In the genomic region with DNA sequence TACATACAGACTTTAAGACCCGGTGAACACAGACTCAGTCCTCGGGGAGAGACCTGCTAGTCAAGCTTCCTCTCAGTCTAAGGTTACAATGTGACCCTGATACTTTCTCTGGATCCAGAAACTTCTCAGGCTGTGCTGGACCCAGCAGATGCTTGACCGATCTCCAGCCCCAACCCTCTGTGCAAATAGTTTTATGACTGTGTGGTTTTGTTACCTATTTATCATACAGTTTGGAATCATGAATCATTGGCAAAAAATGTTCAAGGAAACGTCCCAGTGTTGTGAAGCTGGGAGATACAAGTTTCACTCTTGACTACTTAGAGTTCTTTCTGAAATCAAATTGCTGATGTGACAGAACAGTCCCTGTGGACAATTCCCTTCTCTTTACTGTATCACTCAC, we compare ENCODE assay signal across 27 mouse cellular contexts. TPM values are rescaled to one million over a fixed set of nuclear protein-coding genes. Genes with fewer than 3 reads are reported as not detected.
A peak's percentile ranks its signal among the peaks of the same experiment; 100 is the strongest.
DNase-seq lines count a peak whose midpoint lies in the region; ATAC-seq and TF ChIP-seq lines count a peak whose summit lies in the region.
"Had no signal": no experiment of that assay in that cellular context is flagged by ENCODE, and none has a peak within 500 bp of the region (broad histone marks: within the 10 kb centered on the region; RNA-seq: fewer than 3 reads in every experiment).

No protein-coding gene starts in this region.

- H3K79me2 ChIP-seq in C2C12 (ENCODE audit: control insufficient read depth, insufficient read depth): no peaks in the 10 kb centered on the region

- no peaks in the 10 kb centered on the region for H3K27me3 ChIP-seq in heart, embryonic 10.5 days (ENCODE audit: insufficient read depth, poor library complexity, severe bottlenecking)
- H3K27me3 ChIP-seq in heart, embryonic 12.5 days (replicated peaks): no peaks in the 10 kb centered on the region
- no peaks in the 10 kb centered on the region for H3K27me3 ChIP-seq in C2C12 (ENCODE audit: control insufficient read depth, insufficient read depth, insufficient read length)
- H3K27me3 ChIP-seq in cerebellum, adult 2 months (ENCODE audit: control insufficient read depth, insufficient read depth, low read length): no peaks in the 10 kb centered on the region
- peaks cover 21% of the 10 kb centered on the region for H3K27me3 ChIP-seq in embryonic facial prominence, embryonic 10.5 days (replicated peaks; ENCODE audit: low read depth, poor library complexity, severe bottlenecking)
- H3K27me3 ChIP-seq: embryonic facial prominence, embryonic 12.5 days; forebrain, embryonic 13.5 days; limb, embryonic 13.5 days; lung, embryonic 15.5 days; midbrain, embryonic 15.5 days; neural tube, embryonic 12.5 days had no signal

- TF ChIP-seq POLR2A in embryonic fibroblast, embryonic 13.5 days (IDR thresholded peaks at IDR 0.05; ENCODE audit: low read depth, low read length): no peak
- no peak for TF ChIP-seq POLR2A in cerebellum, adult 2 months (IDR thresholded peaks at IDR 0.05; ENCODE audit: borderline replicate concordance, insufficient read depth, low read length)

- H3K27ac ChIP-seq in heart, embryonic 10.5 days: no peak overlapping the region
- no peak overlapping the region for H3K27ac ChIP-seq in heart, embryonic 12.5 days (ENCODE audit: poor library complexity, severe bottlenecking)
- peak overlapping the region; percentile 71 for H3K27ac ChIP-seq in embryonic fibroblast, embryonic 13.5 days (ENCODE audit: insufficient read depth, low read length)
- H3K27ac ChIP-seq in cerebellum, adult 2 months (ENCODE audit: insufficient read depth, low read length): no peak overlapping the region
- no peak overlapping the region for H3K27ac ChIP-seq in embryonic facial prominence, embryonic 10.5 days (replicated peaks)
- H3K27ac ChIP-seq: embryonic facial prominence, embryonic 12.5 days; forebrain, embryonic 13.5 days; hindbrain, embryonic 14.5 days; limb, embryonic 13.5 days; lung, embryonic 15.5 days; midbrain, embryonic 10.5 days; midbrain, embryonic 15.5 days; neural tube, embryonic 12.5 days had no signal

- no peaks in the 10 kb centered on the region for H3K36me3 ChIP-seq in heart, embryonic 10.5 days
- H3K36me3 ChIP-seq in heart, embryonic 12.5 days: no peaks in the 10 kb centered on the region
- H3K36me3 ChIP-seq in C2C12 (ENCODE audit: control insufficient read depth, insufficient read depth): no peaks in the 10 kb centered on the region
- H3K36me3 ChIP-seq in embryonic facial prominence, embryonic 10.5 days (replicated peaks): no peaks in the 10 kb centered on the region
- H3K36me3 ChIP-seq: embryonic facial prominence, embryonic 12.5 days; G1E; limb, embryonic 13.5 days; lung, embryonic 15.5 days; midbrain, embryonic 10.5 days; midbrain, embryonic 15.5 days; neural tube, embryonic 12.5 days had no signal

- 69% methylated on average over 4 of the region's 4 CpGs for WGBS in heart, embryonic 10.5 days
- WGBS in heart, embryonic 12.5 days: 68% methylated on average over 4 of the region's 4 CpGs
- WGBS in cerebellum, adult 2 months: 94% methylated on average over 4 of the region's 4 CpGs
- 75% methylated on average over 4 of the region's 4 CpGs for WGBS in embryonic facial prominence, embryonic 10.5 days

- no peaks in the 10 kb centered on the region for H3K9me3 ChIP-seq in heart, embryonic 10.5 days
- no peaks in the 10 kb centered on the region for H3K9me3 ChIP-seq in heart, embryonic 12.5 days (replicated peaks)
- H3K9me3 ChIP-seq in embryonic facial prominence, embryonic 10.5 days: no peaks in the 10 kb centered on the region
- H3K9me3 ChIP-seq: embryonic facial prominence, embryonic 12.5 days; forebrain, embryonic 13.5 days; G1E; limb, embryonic 13.5 days; lung, embryonic 15.5 days; midbrain, embryonic 10.5 days; midbrain, embryonic 15.5 days; neural tube, embryonic 12.5 days had no signal

- no peaks in the 10 kb centered on the region for H3K79me3 ChIP-seq in C2C12 (ENCODE audit: low read depth)

- H3ac ChIP-seq in C2C12 (ENCODE audit: control insufficient read depth, insufficient read length, low read depth): no peak overlapping the region

- peak; percentile 25 for DNase-seq in heart, embryonic 10.5 days (ENCODE audit: low spot score)
- DNase-seq in thymus, postnatal 14 days: no peak
- no peak for DNase-seq in cerebellum, adult 2 months
- no peak for DNase-seq in embryonic facial prominence, embryonic 10.5 days (ENCODE audit: low spot score)
- DNase-seq: cerebellum, adult 9-10 months; cerebellum, postnatal 36 days; gastrocnemius, postnatal 10 days; heart, postnatal 4 days; kidney, adult 9 months; kidney, postnatal 25 days; thymus, adult 18-20 months; thymus, postnatal 36 days had no signal

- TF ChIP-seq CTCF in C2C12 (IDR thresholded peaks at IDR 0.05; ENCODE audit: control insufficient read depth, insufficient read depth, insufficient read length): no peak
- TF ChIP-seq CTCF in embryonic fibroblast, embryonic 13.5 days (IDR thresholded peaks at IDR 0.05; ENCODE audit: borderline replicate concordance, insufficient read depth, low read length): no peak
- no peak for TF ChIP-seq CTCF in cerebellum, adult 2 months (IDR thresholded peaks at IDR 0.05; ENCODE audit: borderline replicate concordance, insufficient read depth, low read depth, low read length)

- H3K4me2 ChIP-seq in heart, embryonic 12.5 days: no peak overlapping the region
- H3K4me2 ChIP-seq: embryonic facial prominence, embryonic 12.5 days; forebrain, embryonic 13.5 days; heart, embryonic 11.5 days; hindbrain, embryonic 14.5 days; limb, embryonic 13.5 days; liver, embryonic 11.5 days; lung, embryonic 15.5 days; midbrain, embryonic 15.5 days; neural tube, embryonic 12.5 days had no signal

- H3K4me1 ChIP-seq in heart, embryonic 10.5 days: peaks cover 13% of the 10 kb centered on the region
- peaks cover 12% of the 10 kb centered on the region for H3K4me1 ChIP-seq in heart, embryonic 12.5 days (replicated peaks)
- peaks cover 20% of the 10 kb centered on the region for H3K4me1 ChIP-seq in embryonic fibroblast, embryonic 13.5 days (ENCODE audit: control insufficient read depth, insufficient read depth, low read length)
- H3K4me1 ChIP-seq in cerebellum, adult 2 months (ENCODE audit: control insufficient read depth, insufficient read depth, low read length): peaks cover 5% of the 10 kb centered on the region; the same call in 1 of the 2 replicates
- H3K4me1 ChIP-seq in embryonic facial prominence, embryonic 10.5 days: peaks cover 16% of the 10 kb centered on the region

- no peak overlapping the region for H3K9ac ChIP-seq in heart, embryonic 12.5 days
- H3K9ac ChIP-seq: embryonic facial prominence, embryonic 12.5 days; forebrain, embryonic 13.5 days; hindbrain, embryonic 14.5 days; limb, embryonic 13.5 days; lung, embryonic 15.5 days; midbrain, embryonic 15.5 days; neural tube, embryonic 12.5 days had no signal

- no peak overlapping the region for H3K4me3 ChIP-seq in heart, embryonic 10.5 days
- no peak overlapping the region for H3K4me3 ChIP-seq in heart, embryonic 12.5 days
- no peak overlapping the region for H3K4me3 ChIP-seq in C2C12 (ENCODE audit: insufficient read depth, poor library complexity, severe bottlenecking)
- H3K4me3 ChIP-seq in embryonic fibroblast, embryonic 13.5 days (ENCODE audit: insufficient read depth, low read length): no peak overlapping the region
- no peak overlapping the region for H3K4me3 ChIP-seq in cerebellum, adult 2 months (replicated peaks; ENCODE audit: insufficient read depth, low read depth, low read length)
- no peak overlapping the region for H3K4me3 ChIP-seq in embryonic facial prominence, embryonic 10.5 days
- H3K4me3 ChIP-seq: embryonic facial prominence, embryonic 12.5 days; forebrain, embryonic 13.5 days; limb, embryonic 13.5 days; lung, embryonic 15.5 days; midbrain, embryonic 10.5 days; midbrain, embryonic 15.5 days; neural tube, embryonic 12.5 days had no signal

- ATAC-seq in heart, embryonic 12.5 days (ENCODE audit: insufficient number of reproducible peaks, low FRiP score): no peak
- ATAC-seq: forebrain, embryonic 13.5 days; intestine, postnatal 0 days; midbrain, embryonic 15.5 days had no signal

TF ChIP-seq in C2C12, 6 proteins besides CTCF, POLR2A, EP300 and RAD21:
- TF ChIP-seq CEBPB (IDR thresholded peaks at IDR 0.05; ENCODE audit: low read depth) (no peak), MAX (IDR thresholded peaks at IDR 0.05) (peak; percentile 26), FOSL1 (IDR thresholded peaks at IDR 0.05; ENCODE audit: insufficient read depth, low read length, poor library complexity, severe bottlenecking) (peak; percentile 59), MYOD1 (IDR thresholded peaks at IDR 0.05; ENCODE audit: control insufficient read depth, insufficient read length, low read depth) (peak; percentile 42)

RNA-seq across cellular contexts. Expression of a gene that starts 55.4 kb away (rescaled TPM):
- polyA plus RNA-seq in heart, embryonic 10.5 days (2016; fragmentation: Nextera tagmentation; extraction: Ambion mirVana): 15.9 and 24.4 TPM in 2 replicates
- polyA plus RNA-seq in heart, embryonic 12.5 days (2016; fragmentation: Nextera tagmentation; extraction: Ambion mirVana): 25.4 and 27.1 TPM in 2 replicates
- 15.1 TPM for polyA plus RNA-seq in C2C12 (2012; fragmentation: generic; extraction: Trizol)
- polyA plus RNA-seq in embryonic fibroblast, embryonic 13.5 days (2011; ENCODE audit: insufficient read length, low read depth, missing spikeins): 56.9 and 57.2 TPM in 2 replicates
- polyA plus RNA-seq in cerebellum, adult 2 months (2012; rRNA removed): 14.3 and 15.7 TPM in 2 replicates
- polyA plus RNA-seq in embryonic facial prominence, embryonic 10.5 days (2016; fragmentation: Nextera tagmentation; extraction: Ambion mirVana): 32.2 and 33.7 TPM in 2 replicates
